Mouse (Mus musculus) gastrocnemius, postnatal 10 days (tissue): ENCODE results near the gene Pou2f2. TPM values are rescaled to one million over a fixed set of nuclear protein-coding genes. Genes with fewer than 3 reads are reported as not detected.

Experiments used
- DNase-seq: peaks from one replicate; pipeline ENCODE4 v3.0.0; 2021; ENCODE audit warnings: mixed read lengths
- long read RNA-seq, 2 experiments: library from polyadenylated mRNA; stranded (forward); transcript quantifications; one replicate each; pipeline ENCODE4 v2.0.0; 2021
- total RNA-seq, 2 experiments: library from RNA; stranded (reverse); gene quantifications; 2 replicates each; pipeline ENCODE4 v1.2.3; 2021

Gene Pou2f2
- total RNA-seq, result under 1 TPM; 0.16 to 0.77 TPM
- long read RNA-seq, experiment 1, result 0 reads
- long read RNA-seq, experiment 2, result 0 reads

- peak; percentile 69 for DNase-seq
Measured at GRCm38 (mm10) chr7:25179606-25180161, at the start of gene Pou2f2. Pou2f2 (minus strand) TSS chr7:25179726.

GRCm38 (mm10) chr7:25227523-25228300 lies 48.2 kb upstream of the Pou2f2 start:
- no peak for DNase-seq

- DNase-seq, result no peak
Measured at GRCm38 (mm10) chr7:25222275-25222967, 42.9 kb upstream of the Pou2f2 start.

- peak; percentile 95 for DNase-seq
Measured at GRCm38 (mm10) chr7:25221102-25221883, 41.8 kb upstream of the Pou2f2 start, which contains the start of gene Zfp526. Zfp526 (plus strand) TSS chr7:25221425.

DNA sequence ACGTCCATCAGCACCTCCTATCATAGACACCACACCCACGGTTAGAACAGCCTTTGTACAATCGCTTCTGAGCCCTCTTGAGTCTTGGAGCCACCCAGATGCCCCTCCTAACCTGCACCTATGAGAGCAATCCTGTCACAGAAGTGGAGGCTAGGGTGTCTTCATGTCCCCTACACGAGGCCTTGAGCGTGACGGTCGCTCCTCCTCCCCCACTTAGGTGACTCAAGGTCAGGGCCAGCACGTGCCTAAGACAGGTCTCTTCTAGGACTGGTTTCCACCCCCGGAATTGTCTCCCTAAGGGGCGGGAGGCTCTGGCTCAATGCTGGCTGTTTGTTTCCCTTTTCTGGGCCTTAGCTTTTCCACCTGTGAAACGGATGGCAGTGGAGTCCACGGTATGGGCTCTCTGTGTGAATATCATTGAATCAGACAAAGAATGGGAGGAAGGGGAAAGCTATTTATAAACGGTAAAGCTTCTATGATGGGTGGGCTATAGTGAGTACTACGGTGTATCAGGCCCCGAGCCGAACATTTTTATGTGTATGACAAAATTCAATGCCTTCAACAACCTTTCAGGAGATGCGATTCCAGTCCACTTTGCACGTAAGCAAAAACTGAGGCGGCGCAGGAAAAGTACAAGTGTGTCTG lies 41.1 kb upstream of the Pou2f2 start, which contains the start of gene Dedd2:
Gene Dedd2 (minus strand): TSS at position 159 of the 645 bp plus-strand sequence.
- DNase-seq, result no peak

GRCm38 (mm10) chr7:25219756-25220456 lies 40.4 kb upstream of the Pou2f2 start:
- DNase-seq, result peak; percentile 86

- no peak for DNase-seq
Measured at GRCm38 (mm10) chr7:25219416-25219750, 39.9 kb upstream of the Pou2f2 start.

GRCm38 (mm10) chr7:25218705-25219415 lies 39.3 kb upstream of the Pou2f2 start:
- DNase-seq, result peak; percentile 45

GRCm38 (mm10) chr7:25217653-25218395 lies 38.3 kb upstream of the Pou2f2 start:
- no peak for DNase-seq

- no peak for DNase-seq
Measured at GRCm38 (mm10) chr7:25214172-25214571, 34.6 kb upstream of the Pou2f2 start.

GRCm38 (mm10) chr7:25213099-25213498 lies 33.6 kb upstream of the Pou2f2 start:
- DNase-seq, result no peak

- peak; percentile 82 for DNase-seq
Measured at GRCm38 (mm10) chr7:25210482-25210881, 31.0 kb upstream of the Pou2f2 start.

GRCm38 (mm10) chr7:25209161-25209622 lies 29.7 kb upstream of the Pou2f2 start:
- no peak for DNase-seq

DNA sequence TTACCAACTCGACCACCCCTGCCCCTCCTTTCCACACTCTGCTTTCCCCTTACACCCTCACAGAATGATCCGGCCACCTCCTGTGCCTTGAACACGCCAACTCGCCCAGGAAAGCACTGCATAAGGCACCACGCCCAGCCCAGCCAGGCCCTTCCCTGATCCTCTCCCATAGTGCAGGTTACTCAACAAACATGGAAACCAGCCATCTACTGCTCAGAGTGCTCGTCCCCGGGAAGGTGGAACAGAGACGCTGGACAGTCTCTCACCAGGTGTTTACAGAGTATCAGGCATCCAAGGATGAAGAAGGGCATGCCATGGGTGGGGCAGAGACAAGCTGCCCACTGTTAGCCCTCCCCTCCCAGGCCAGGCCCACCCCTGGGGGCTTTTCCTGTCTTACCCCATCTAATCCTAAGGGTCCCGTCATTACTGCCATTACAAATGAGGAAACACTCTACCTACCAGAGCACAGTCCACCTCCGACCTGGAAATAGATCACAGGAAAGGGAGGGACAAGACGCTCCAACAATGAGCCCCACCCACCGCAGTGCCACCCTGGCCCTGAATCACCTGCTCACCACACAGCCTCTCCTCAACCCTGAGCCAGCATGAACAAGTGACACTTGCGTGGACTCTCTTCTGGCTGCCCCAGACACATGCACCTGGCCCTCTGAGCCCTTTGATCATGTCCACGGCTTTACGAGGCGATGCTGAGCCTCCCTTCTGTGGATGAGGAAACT lies 26.7 kb upstream of the Pou2f2 start:
- DNase-seq, result no peak

GRCm38 (mm10) chr7:25205355-25206093 lies 26.0 kb upstream of the Pou2f2 start:
- DNase-seq, result no peak

DNA sequence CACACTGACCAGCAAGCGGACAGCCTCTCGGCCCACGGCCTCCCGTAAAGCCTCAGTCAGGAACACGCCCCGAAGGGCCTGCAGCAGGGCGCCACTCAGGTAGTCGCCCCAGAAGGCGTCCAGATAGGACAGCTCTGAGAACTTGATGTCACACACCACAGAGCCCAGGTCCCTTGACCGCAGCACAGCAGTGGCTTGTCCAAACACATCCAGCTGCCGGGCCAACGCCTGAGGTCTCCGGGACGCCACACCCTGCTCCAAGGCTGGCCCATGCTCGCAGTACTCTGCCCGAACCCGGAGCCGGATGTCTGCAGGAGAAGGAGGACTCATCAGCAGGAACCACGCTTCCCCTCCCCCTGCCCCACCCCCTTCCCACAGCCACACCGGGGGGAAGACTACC lies 24.1 kb upstream of the Pou2f2 start:
- DNase-seq, result no peak

- no peak for DNase-seq
Measured at GRCm38 (mm10) chr7:25197384-25198018, 18.0 kb upstream of the Pou2f2 start.

DNA sequence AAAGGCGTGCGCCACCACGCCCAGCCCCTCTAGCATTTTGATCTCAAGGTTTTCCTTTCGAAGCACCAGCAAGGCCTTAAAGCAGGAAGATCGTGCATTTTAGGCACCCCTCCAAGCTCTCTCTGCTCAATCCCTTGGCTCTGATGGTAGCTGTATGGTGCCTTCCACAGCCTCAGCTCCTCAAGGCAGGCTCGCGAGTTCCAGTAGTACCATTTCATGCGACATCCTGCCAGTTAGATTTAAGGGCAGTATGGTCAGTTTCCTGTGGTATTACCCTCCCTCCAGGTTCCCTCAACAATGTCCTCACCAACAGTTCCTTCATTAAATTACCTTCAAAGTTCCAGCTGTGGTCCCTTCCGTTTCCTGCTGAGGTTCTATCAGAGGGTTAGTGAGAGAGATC lies 16.6 kb upstream of the Pou2f2 start:
- no peak for DNase-seq
